Mouse (Mus musculus) embryonic facial prominence, embryonic 11.5 days (tissue): ENCODE measurements at regions not wholly inside any gene's neighbourhood (a gene's known extent, or its start where the extent isn't known, plus 50 kb on each side); places are given as distances from the start of the nearest gene placed in this dataset.

Source experiments
- ATAC-seq: fragments of 200-750 bp; cut with Nextera tagmentation; replicated peaks from 2 replicates; pipeline ENCODE4 v1.8.0; 2017; ENCODE audit warnings: low read depth; ENCODE audit not compliant: insufficient number of reproducible peaks, low FRiP score, low TSS enrichment
- DNase-seq: peaks from one replicate; pipeline ENCODE4 v3.0.0-alpha.2; 2015; ENCODE audit warnings: low spot score
- H3K27ac ChIP-seq: fragments of 300-500 bp; sonication (generic); replicated peaks from 2 replicates; pipeline ENCODE4 v1.5.1; 2014; ENCODE audit warnings: mild to moderate bottlenecking, low read depth, low read length, control low read depth
- H3K27me3 ChIP-seq: fragments of 300-500 bp; sonication (generic); 2 replicates; pipeline ENCODE4 v1.6.1; 2014; ENCODE audit warnings: mild to moderate bottlenecking, low read length, moderate library complexity, mixed read lengths; ENCODE audit not compliant: control insufficient read depth, insufficient read depth
- H3K36me3 ChIP-seq: fragments of 300-500 bp; sonication (generic); replicated peaks from 2 replicates; pipeline ENCODE4 v1.6.1; 2014; ENCODE audit warnings: low read depth, mild to moderate bottlenecking, low read length, moderate library complexity, mixed read lengths; ENCODE audit not compliant: control insufficient read depth, insufficient read depth
- H3K4me1 ChIP-seq: fragments of 300-500 bp; sonication (generic); 2 replicates; pipeline ENCODE4 v1.6.1; 2014; ENCODE audit warnings: low read length, mixed read lengths; ENCODE audit not compliant: control insufficient read depth, insufficient read depth
- H3K4me2 ChIP-seq: fragments of 300-500 bp; sonication (generic); 2 replicates; pipeline ENCODE4 v1.6.1; 2014; ENCODE audit warnings: low read depth, mild to moderate bottlenecking, control low read depth, low read length, moderate library complexity
- H3K4me3 ChIP-seq: fragments of 300-500 bp; sonication (generic); 2 replicates; pipeline ENCODE4 v1.5.1; 2014; ENCODE audit warnings: low read depth, low read length, control low read depth
- H3K9ac ChIP-seq: fragments of 300-500 bp; sonication (generic); replicated peaks from 2 replicates; pipeline ENCODE4 v1.6.1; 2014; ENCODE audit warnings: mild to moderate bottlenecking, control low read depth, low read length
- H3K9me3 ChIP-seq: fragments of 300-500 bp; sonication (generic); replicated peaks from 2 replicates; pipeline ENCODE4 v1.6.1; 2016; ENCODE audit warnings: mild to moderate bottlenecking, low read length, inconsistent platforms, mixed read lengths; ENCODE audit not compliant: control insufficient read depth
- WGBS: fragments of 180-500 bp; shearing (Covaris S2); extraction: QIAGEN DNeasy Blood & Tissue Kit; methylation state at CpG from one replicate; pipeline ENCODE4 v1.1.7; 2014; 5-methylcytosine and 5-hydroxymethylcytosine counted together

DNA sequence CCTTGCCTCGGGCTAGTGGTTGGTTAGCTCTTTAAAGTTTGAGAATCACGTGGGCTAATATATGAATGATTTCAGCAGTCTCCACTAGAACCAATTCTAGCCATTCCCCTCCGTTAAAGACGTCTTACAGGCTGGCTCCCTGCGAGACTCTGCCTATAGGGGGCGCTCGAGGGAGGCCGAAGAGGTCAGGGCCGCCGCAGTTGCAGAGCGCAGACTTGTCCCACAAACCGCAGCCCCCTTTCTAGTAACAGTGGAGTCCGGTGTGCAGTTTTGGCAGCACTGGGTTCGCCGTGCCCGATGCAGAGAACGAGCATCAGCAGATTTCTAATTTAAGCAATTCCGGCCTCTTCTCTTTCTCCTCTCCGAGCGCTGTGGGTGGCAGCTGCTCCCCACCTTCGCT is 52.6 kb upstream of the Cpsf6 start:
- Histone ChIP-seq H3K9me3 (no peaks in the 10 kb centered on the region), H3K4me1 (peaks cover 2% of the 10 kb centered on the region; the same call in 1 of the 2 replicates), H3K27me3 (no peaks in the 10 kb centered on the region), H3K36me3 (no peaks in the 10 kb centered on the region), H3K9ac (no peak overlapping the region), H3K27ac (no peak overlapping the region), H3K4me3 (no peak overlapping the region), H3K4me2 (peak overlapping the region; percentile 36)
- DNase-seq (peak; percentile 79), ATAC-seq (no peak)
- WGBS: 11% methylated on average over 21 of the region's 21 CpGs

DNA sequence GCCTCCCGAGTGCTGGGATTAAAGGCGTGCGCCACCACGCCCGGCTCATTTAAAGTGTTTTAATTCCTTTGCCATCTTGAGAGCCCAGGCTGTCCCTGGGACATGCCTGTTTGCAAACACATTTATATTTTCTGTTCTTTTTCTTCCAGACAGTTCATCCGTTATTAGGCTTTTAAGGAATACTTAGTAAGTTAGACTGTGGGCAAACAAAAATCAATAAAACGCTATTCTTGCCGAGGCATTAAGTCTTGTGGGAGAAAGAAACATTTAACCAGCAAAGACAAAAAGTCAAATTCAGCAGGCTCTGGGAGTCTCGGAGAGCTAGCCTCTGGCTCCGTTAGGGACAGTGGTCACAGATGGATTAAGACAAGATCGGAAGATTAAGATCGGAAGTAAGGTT is 52.0 kb upstream of the Cpsf6 start:
- no peak overlapping the region for H3K9ac ChIP-seq
- H3K27me3 ChIP-seq: no peaks in the 10 kb centered on the region
- H3K36me3 ChIP-seq: no peaks in the 10 kb centered on the region
- no peak overlapping the region for H3K4me2 ChIP-seq
- no peak overlapping the region for H3K27ac ChIP-seq
- H3K4me1 ChIP-seq: peaks cover under 1% of the 10 kb centered on the region; the same call in 1 of the 2 replicates
- WGBS: 78% methylated on average over 12 of the region's 12 CpGs
- DNase-seq (no peak), ATAC-seq (no peak)
- H3K9me3 ChIP-seq: no peaks in the 10 kb centered on the region
- H3K4me3 ChIP-seq: no peak overlapping the region

DNA sequence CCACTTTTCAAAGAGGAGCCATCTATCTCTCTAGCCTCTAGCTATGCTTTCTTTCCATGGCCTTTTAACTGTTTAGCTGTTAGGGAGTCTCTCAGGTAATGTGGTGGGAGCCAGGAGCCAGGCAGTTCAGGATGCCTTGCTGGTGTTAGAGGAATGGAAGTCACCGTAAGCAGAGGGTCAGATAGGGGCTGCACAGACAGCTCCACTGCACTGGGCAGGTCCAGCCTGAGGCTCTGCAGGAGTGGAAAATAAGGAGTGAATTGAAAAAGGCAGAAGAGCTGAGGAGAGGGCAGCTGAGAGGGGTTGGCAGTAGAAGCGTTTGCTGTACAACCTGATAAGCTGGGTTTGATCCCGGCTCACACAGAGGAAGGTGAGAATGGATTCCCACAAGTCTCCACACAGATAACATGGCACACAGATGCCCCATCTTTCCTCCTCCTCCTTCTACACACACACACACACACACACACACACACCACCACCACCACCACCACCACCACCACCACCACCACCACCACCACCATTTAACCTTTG is 51.3 kb upstream of the Cpsf6 start:
- WGBS: 80% methylated on average over 3 of the region's 3 CpGs
- no peak overlapping the region for H3K4me2 ChIP-seq
- no peaks in the 10 kb centered on the region for H3K27me3 ChIP-seq
- no peaks in the 10 kb centered on the region for H3K9me3 ChIP-seq
- H3K36me3 ChIP-seq: no peaks in the 10 kb centered on the region
- ATAC-seq (no peak), DNase-seq (no peak)
- H3K4me1 ChIP-seq: no peaks in the 10 kb centered on the region
- no peak overlapping the region for H3K27ac ChIP-seq
- H3K4me3 ChIP-seq: no peak overlapping the region
- H3K9ac ChIP-seq: no peak overlapping the region

DNA sequence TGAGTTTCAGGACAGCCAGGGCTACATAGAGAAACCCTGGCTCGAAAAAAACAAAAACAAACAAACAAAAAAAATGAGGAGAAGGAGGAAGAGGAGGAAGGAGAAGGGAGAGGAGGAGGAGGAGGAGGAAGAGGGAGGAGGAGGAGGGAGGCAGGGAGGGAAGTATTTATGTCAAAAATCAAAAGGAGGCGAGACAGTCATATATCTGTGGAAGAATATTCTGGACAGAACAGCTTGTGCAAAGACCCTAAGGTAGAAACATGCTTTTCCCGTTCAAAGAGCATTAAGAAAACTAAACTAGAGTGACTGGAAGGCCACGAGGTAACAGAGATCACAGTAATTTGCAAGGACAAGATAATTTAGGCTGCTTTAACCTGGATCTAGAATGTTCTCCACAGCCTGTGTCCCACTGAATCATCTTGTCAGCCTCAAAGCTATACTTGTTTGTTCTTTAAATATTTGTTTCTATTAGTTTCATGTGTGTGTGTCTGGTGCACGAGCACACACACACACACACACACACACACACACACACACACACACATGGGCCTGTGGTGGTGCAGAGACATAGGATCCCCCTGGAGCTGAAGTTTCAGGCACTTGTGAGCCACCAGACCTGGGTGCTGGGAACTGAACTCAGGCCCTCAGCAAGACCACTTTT is 50.5 kb upstream of the Cpsf6 start:
- no peak overlapping the region for H3K27ac ChIP-seq
- H3K9ac ChIP-seq: no peak overlapping the region
- ATAC-seq: no peak

DNA sequence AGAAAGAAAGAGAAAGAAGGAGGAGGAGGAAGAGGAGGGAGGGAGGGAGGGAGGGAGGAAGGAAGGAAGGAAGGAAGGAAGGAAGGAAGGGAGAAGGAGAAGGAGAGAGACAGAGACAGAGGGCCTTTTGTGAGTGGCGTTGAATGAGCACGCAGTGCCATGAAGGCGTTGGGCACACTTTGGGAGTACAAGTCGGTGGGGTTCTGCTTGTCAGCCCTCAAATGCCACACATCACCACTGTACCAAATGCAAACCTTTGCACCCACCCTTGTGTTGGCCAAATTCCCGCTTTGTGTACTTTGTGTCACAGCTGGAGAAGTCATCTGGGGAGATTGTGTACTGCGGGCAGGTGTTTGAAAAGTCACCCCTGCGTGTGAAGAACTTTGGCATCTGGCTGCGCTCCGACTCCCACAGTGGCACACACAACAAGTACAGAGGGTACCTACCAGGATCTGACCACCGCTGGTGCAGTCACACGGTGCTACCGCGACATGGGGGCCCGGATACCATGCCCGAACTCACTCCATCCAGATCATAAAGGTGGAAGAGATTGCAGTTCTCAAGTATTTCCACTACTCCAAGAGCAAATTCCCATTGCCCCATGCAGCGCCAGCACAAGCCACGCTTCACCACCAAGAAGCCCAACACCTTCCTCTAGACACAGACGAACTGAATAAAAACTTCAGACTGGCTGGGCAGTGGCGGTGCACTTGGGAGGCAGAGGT is 49.8 kb upstream of the Cpsf6 start:
- Histone ChIP-seq H3K27ac (no peak overlapping the region), H3K36me3 (no peaks in the 10 kb centered on the region), H3K27me3 (no peaks in the 10 kb centered on the region), H3K4me3 (no peak overlapping the region), H3K4me1 (no peaks in the 10 kb centered on the region), H3K4me2 (no peak overlapping the region), H3K9me3 (no peaks in the 10 kb centered on the region), H3K9ac (no peak overlapping the region)
- DNase-seq (no peak), ATAC-seq (no peak)
- WGBS: 92% methylated on average over 19 of the region's 19 CpGs

More for the DNA sequence above, 50.5 kb upstream of the Cpsf6 start:
- Histone ChIP-seq H3K4me3 (no peak overlapping the region), H3K27me3 (no peaks in the 10 kb centered on the region), H3K36me3 (no peaks in the 10 kb centered on the region), H3K4me1 (no peaks in the 10 kb centered on the region), H3K9me3 (no peaks in the 10 kb centered on the region), H3K4me2 (no peak overlapping the region)
- DNase-seq: no peak
- 85% methylated on average over 5 of the region's 5 CpGs for WGBS
